Mouse (Mus musculus): Measurements from ENCODE around the gene Ncln.

Gene Ncln

GRCm38 (mm10) chr10:81489941-81490340 is 6.3 kb downstream of the Ncln start:
- DNase-seq (ENCODE audit: low spot score), result no peak

- no peak for DNase-seq (ENCODE audit: low spot score)
Observed at GRCm38 (mm10) chr10:81488081-81488480, 8.1 kb downstream of the Ncln start.

- no peak for DNase-seq (ENCODE audit: low spot score)
Observed at GRCm38 (mm10) chr10:81486496-81486895, 9.7 kb downstream of the Ncln start.

- DNase-seq (ENCODE audit: low spot score), result no peak
Observed at GRCm38 (mm10) chr10:81485479-81486018, 10.6 kb downstream of the Ncln start.

GRCm38 (mm10) chr10:81485060-81485449 is 11.1 kb downstream of the Ncln start:
- DNase-seq (ENCODE audit: low spot score), result no peak

- DNase-seq (ENCODE audit: low spot score), result no peak
Observed at GRCm38 (mm10) chr10:81484441-81485059, 11.6 kb downstream of the Ncln start.

- peak; percentile 66 for DNase-seq (ENCODE audit: low spot score)
Observed at GRCm38 (mm10) chr10:81483983-81484382, 12.2 kb downstream of the Ncln start.

GRCm38 (mm10) chr10:81482533-81482889 is 13.7 kb downstream of the Ncln start, which contains the start of gene Celf5:
Celf5 (minus strand) TSS chr10:81482709.
- DNase-seq (ENCODE audit: low spot score), result peak; percentile 72

- DNase-seq (ENCODE audit: low spot score), result no peak
Observed at GRCm38 (mm10) chr10:81481605-81482532, 14.3 kb downstream of the Ncln start.

GRCm38 (mm10) chr10:81474461-81474860 is 21.7 kb downstream of the Ncln start:
- no peak for DNase-seq (ENCODE audit: low spot score)

- DNase-seq (ENCODE audit: low spot score), result peak; percentile 77
Observed at GRCm38 (mm10) chr10:81473003-81473451, 23.2 kb downstream of the Ncln start.

GRCm38 (mm10) chr10:81472403-81473002 is 23.7 kb downstream of the Ncln start:
- DNase-seq (ENCODE audit: low spot score), result peak; percentile 28

- DNase-seq (ENCODE audit: low spot score), result no peak
Observed at GRCm38 (mm10) chr10:81470454-81470853, 25.7 kb downstream of the Ncln start.

- DNase-seq (ENCODE audit: low spot score), result no peak
Observed at GRCm38 (mm10) chr10:81469253-81469652, 26.9 kb downstream of the Ncln start.

GRCm38 (mm10) chr10:81467670-81468235 is 28.4 kb downstream of the Ncln start:
- no peak for DNase-seq (ENCODE audit: low spot score)

- DNase-seq (ENCODE audit: low spot score), result no peak
Observed at GRCm38 (mm10) chr10:81466881-81467280, 29.3 kb downstream of the Ncln start.

- no peak for DNase-seq (ENCODE audit: low spot score)
Observed at GRCm38 (mm10) chr10:81466066-81466465, 30.1 kb downstream of the Ncln start.

GRCm38 (mm10) chr10:81465265-81465645 is 30.9 kb downstream of the Ncln start:
- no peak for DNase-seq (ENCODE audit: low spot score)

- peak; percentile 81 for DNase-seq (ENCODE audit: low spot score)
Observed at GRCm38 (mm10) chr10:81464405-81465264, 31.6 kb downstream of the Ncln start.

GRCm38 (mm10) chr10:81463531-81463930 is 32.7 kb downstream of the Ncln start:
- no peak for DNase-seq (ENCODE audit: low spot score)

- no peak for DNase-seq (ENCODE audit: low spot score)
Observed at GRCm38 (mm10) chr10:81462917-81463316, 33.3 kb downstream of the Ncln start.
